Mouse (Mus musculus) neural tube, embryonic 14.5 days (tissue): ENCODE results near the gene Samd14. TPM values are rescaled to one million over a fixed set of nuclear protein-coding genes. Genes with fewer than 3 reads are reported as not detected.

Source experiments
- ATAC-seq: fragments of 200-750 bp; cut with Nextera tagmentation; 2 replicates; pipeline ENCODE4 v1.8.0; 2017; ENCODE audit warnings: low read depth, mild to moderate bottlenecking, moderate TSS enrichment, moderate library complexity
- H3K27ac ChIP-seq: fragments of 300-500 bp; sonication (generic); 2 replicates; pipeline ENCODE4 v1.5.1; 2014; ENCODE audit warnings: low read depth, mild to moderate bottlenecking, control low read depth, low read length, moderate library complexity, mixed read lengths
- H3K27me3 ChIP-seq: fragments of 300-500 bp; sonication (generic); 2 replicates; pipeline ENCODE4 v1.6.1; 2014; ENCODE audit warnings: low read length; ENCODE audit not compliant: control insufficient read depth, insufficient read depth
- H3K36me3 ChIP-seq: fragments of 300-500 bp; sonication (generic); 2 replicates; pipeline ENCODE4 v1.6.1; 2014; ENCODE audit warnings: low read length, mixed read lengths; ENCODE audit not compliant: control insufficient read depth, insufficient read depth
- H3K4me1 ChIP-seq: fragments of 300-500 bp; sonication (generic); 2 replicates; pipeline ENCODE4 v1.6.1; 2014; ENCODE audit warnings: low read length; ENCODE audit not compliant: control insufficient read depth, insufficient read depth
- H3K4me2 ChIP-seq: fragments of 300-500 bp; sonication (generic); 2 replicates; pipeline ENCODE4 v1.6.1; 2014; ENCODE audit warnings: mild to moderate bottlenecking, low read depth, low read length, control low read depth
- H3K4me3 ChIP-seq: fragments of 300-500 bp; sonication (generic); 2 replicates; pipeline ENCODE4 v1.5.1; 2014; ENCODE audit warnings: low read depth, low read length, control low read depth, mixed read lengths
- H3K9ac ChIP-seq: fragments of 300-500 bp; sonication (generic); replicated peaks from 2 replicates; pipeline ENCODE4 v1.6.1; 2014; ENCODE audit warnings: low read depth, mild to moderate bottlenecking, control low read depth, low read length, mixed read lengths
- H3K9me3 ChIP-seq: fragments of 300-500 bp; sonication (generic); 2 replicates; pipeline ENCODE4 v1.6.1; 2016; ENCODE audit warnings: low read length; ENCODE audit not compliant: control insufficient read depth
- WGBS: fragments of 180-500 bp; shearing (Covaris S2); extraction: QIAGEN DNeasy Blood & Tissue Kit; methylation state at CpG from one replicate; pipeline ENCODE4 v1.1.7; 2014; 5-methylcytosine and 5-hydroxymethylcytosine counted together
- polyA plus RNA-seq: library from polyadenylated mRNA; unstranded; fragments of >200 nt; fragmentation: Nextera tagmentation; extraction: Ambion mirVana; gene quantifications from 2 replicates; pipeline ENCODE4 v1.2.1, GENCODE M21; 2014

Gene Samd14
- polyA plus RNA-seq, 1 experiment from 2014 or later, result 131 TPM

GRCm38 (mm10) chr11:95069226-95069957, 59.7 kb downstream of the Samd14 start:
- whole genome bisulfite sequencing, result 85% methylated on average over 10 of the region's 10 CpGs

DNA sequence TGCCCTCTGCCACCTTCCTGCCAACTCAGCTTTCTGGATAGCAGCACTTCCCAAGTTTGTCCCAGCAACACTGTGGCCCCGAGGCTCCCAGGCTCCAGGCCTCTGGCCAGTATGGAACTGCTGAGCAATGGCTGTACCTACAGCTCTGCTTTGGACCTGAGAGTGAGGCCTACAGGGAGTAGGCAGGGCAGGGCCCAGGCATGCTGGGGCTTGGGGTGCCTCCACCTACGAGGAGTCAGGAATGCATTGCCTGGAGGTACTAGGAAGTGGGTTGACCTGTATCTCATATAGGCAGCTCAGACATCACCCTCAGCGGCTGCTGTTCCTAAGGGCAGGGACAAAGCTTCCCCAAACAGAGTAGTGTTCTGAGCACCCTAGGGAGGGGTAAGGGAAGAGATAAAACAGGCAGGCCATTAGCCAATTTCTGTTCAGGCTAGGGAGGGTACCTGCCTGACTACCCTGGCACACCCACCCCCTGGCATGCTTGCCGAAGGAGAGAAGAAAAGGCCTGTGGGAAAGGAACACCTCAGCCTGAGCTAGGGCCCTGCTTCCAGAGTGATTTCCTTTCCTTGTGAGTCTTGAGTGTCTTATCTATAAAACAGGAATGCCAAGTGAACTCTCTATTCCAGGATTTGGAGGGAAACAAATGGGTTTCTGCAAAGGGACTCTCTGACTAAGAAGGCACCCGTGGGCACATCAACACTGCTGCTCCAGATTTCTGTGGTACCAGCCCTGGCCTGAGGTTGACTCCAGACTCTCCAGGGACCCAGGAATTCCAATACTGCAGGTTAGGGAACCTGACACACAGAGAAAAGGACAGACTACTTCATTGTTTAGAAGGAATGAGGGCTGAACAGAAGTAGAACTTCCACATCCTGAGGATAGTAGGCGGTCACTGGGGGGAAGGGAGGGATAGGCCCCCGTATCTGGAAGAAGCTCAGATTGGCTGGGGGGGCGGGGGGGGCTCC, 60.7 kb downstream of the Samd14 start:
- 78% methylated on average over 8 of the region's 8 CpGs for WGBS
- H3K9ac ChIP-seq, result no peak overlapping the region
- no peak overlapping the region for H3K27ac ChIP-seq
- no peak for ATAC-seq
- no peaks in the 10 kb centered on the region for H3K9me3 ChIP-seq
- no peak overlapping the region for H3K4me3 ChIP-seq
- no peaks in the 10 kb centered on the region for H3K36me3 ChIP-seq
- peaks cover 8% of the 10 kb centered on the region; the same call in 1 of the 2 replicates for H3K27me3 ChIP-seq
- H3K4me2 ChIP-seq, result no peak overlapping the region
- H3K4me1 ChIP-seq, result no peaks in the 10 kb centered on the region; the same call in 1 of the 2 replicates

More at GRCm38 (mm10) chr11:95069226-95069957, 59.7 kb downstream of the Samd14 start:
- no peak overlapping the region for H3K9ac ChIP-seq
- no peaks in the 10 kb centered on the region for H3K36me3 ChIP-seq
- H3K4me1 ChIP-seq, result no peaks in the 10 kb centered on the region
- peaks cover 3% of the 10 kb centered on the region; the same call in 1 of the 2 replicates for H3K27me3 ChIP-seq
- H3K4me3 ChIP-seq, result no peak overlapping the region
- H3K4me2 ChIP-seq, result no peak overlapping the region
- no peak for ATAC-seq
- no peaks in the 10 kb centered on the region for H3K9me3 ChIP-seq
- no peak overlapping the region for H3K27ac ChIP-seq

DNA sequence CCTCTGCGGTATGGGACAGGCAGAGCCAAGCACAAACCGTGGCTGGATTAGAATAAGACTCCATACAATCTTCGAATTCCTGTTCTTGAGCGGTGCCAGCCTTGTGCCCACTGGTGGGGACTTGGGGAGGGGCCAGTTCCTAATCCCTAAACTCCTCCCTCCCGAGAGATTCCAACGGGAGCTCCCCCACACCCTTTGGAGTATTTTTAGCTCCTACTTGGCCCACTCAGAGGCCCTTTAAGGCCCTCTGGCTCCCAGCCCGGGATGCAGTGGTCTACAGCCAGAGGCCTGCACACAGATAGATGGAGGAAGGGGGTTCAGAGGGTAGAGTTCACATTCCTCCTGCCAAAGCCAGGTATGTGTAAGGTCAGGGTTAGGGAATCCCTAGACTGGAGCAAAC, 61.6 kb downstream of the Samd14 start:
- H3K9me3 ChIP-seq, result no peaks in the 10 kb centered on the region
- H3K9ac ChIP-seq, result no peak overlapping the region
- 70% methylated on average over 7 of the region's 7 CpGs for WGBS
- no peaks in the 10 kb centered on the region; the same call in 1 of the 2 replicates for H3K4me1 ChIP-seq
- H3K4me3 ChIP-seq, result no peak overlapping the region
- no peak for ATAC-seq
- H3K4me2 ChIP-seq, result no peak overlapping the region
- H3K36me3 ChIP-seq, result no peaks in the 10 kb centered on the region
- no peak overlapping the region for H3K27ac ChIP-seq
- H3K27me3 ChIP-seq, result peaks cover 9% of the 10 kb centered on the region; the same call in 1 of the 2 replicates

GRCm38 (mm10) chr11:95072136-95072535, 62.5 kb downstream of the Samd14 start:
- no peak overlapping the region for H3K9ac ChIP-seq
- no peak for ATAC-seq
- no peaks in the 10 kb centered on the region for H3K9me3 ChIP-seq
- no peaks in the 10 kb centered on the region; the same call in 1 of the 2 replicates for H3K4me1 ChIP-seq
- WGBS, result 76% methylated on average over 7 of the region's 8 CpGs
- no peak overlapping the region for H3K4me3 ChIP-seq
- H3K36me3 ChIP-seq, result no peaks in the 10 kb centered on the region
- H3K27ac ChIP-seq, result no peak overlapping the region
- peaks cover 14% of the 10 kb centered on the region; the same call in 1 of the 2 replicates for H3K27me3 ChIP-seq
- no peak overlapping the region for H3K4me2 ChIP-seq

GRCm38 (mm10) chr11:95072804-95073203, 63.1 kb downstream of the Samd14 start:
- H3K9ac ChIP-seq, result no peak overlapping the region
- H3K4me1 ChIP-seq, result no peaks in the 10 kb centered on the region; the same call in 1 of the 2 replicates
- H3K27me3 ChIP-seq, result peaks cover 17% of the 10 kb centered on the region
- H3K4me3 ChIP-seq, result no peak overlapping the region
- H3K36me3 ChIP-seq, result no peaks in the 10 kb centered on the region
- no peaks in the 10 kb centered on the region for H3K9me3 ChIP-seq
- no peak overlapping the region for H3K4me2 ChIP-seq
- H3K27ac ChIP-seq, result no peak overlapping the region
- no peak for ATAC-seq
- 68% methylated on average over 5 of the region's 5 CpGs for WGBS

DNA sequence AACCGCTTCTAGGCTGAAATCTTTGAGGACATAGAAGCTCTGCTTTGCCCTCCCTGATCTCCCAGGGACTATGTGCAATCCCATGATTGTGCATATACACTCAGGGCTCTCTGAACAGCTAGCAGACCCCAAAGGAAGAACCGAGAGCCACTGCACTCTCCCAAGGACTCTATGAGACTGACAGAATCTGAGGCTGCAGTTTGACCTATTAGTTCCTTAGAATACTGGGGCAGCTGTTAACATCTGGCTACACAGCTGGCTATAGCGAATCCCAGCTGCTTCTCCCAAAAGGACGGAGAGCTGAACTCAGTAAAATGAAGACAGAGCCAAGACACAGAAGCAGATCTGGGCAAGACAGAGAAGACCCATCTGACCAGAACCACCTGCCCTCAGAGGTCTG, 64.2 kb downstream of the Samd14 start:
- ATAC-seq, result no peak
- H3K9me3 ChIP-seq, result no peaks in the 10 kb centered on the region
- no peak overlapping the region for H3K27ac ChIP-seq
- no peaks in the 10 kb centered on the region; the same call in 1 of the 2 replicates for H3K4me1 ChIP-seq
- peaks cover 21% of the 10 kb centered on the region for H3K27me3 ChIP-seq
- no peak overlapping the region for H3K4me2 ChIP-seq
- H3K4me3 ChIP-seq, result no peak overlapping the region
- no peak overlapping the region for H3K9ac ChIP-seq
- H3K36me3 ChIP-seq, result no peaks in the 10 kb centered on the region
- 84% methylated on average over 4 of the region's 4 CpGs for WGBS

DNA sequence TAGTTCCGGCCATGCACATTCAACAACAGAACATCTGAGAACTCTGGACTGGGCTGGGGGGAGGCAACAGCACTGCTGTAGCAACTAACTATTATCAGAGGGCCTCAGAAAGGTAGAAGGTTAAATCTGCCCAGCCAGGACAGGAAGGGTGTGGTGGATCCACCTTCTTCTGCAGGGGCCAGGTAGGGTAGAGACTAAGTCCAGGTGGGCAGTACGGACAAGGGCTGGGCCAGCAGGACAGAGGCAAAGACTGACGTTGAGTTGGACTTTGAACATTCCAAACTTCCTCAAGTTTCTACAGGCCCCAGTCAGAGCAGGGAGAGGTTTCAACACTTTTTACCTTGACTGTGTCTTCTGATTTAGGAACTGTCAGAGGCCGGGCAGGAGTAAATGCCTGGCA, 65.0 kb downstream of the Samd14 start:
- Histone ChIP-seq H3K4me1 (no peaks in the 10 kb centered on the region; the same call in 1 of the 2 replicates), H3K4me3 (peak overlapping the region; percentile 64; the same call in 1 of the 2 replicates), H3K36me3 (no peaks in the 10 kb centered on the region), H3K4me2 (peak overlapping the region; percentile 80), H3K9me3 (no peaks in the 10 kb centered on the region), H3K9ac (no peak overlapping the region), H3K27me3 (peaks cover 21% of the 10 kb centered on the region), H3K27ac (no peak overlapping the region)
- ATAC-seq, result no peak
- WGBS, result 77% methylated on average over 4 of the region's 4 CpGs

DNA sequence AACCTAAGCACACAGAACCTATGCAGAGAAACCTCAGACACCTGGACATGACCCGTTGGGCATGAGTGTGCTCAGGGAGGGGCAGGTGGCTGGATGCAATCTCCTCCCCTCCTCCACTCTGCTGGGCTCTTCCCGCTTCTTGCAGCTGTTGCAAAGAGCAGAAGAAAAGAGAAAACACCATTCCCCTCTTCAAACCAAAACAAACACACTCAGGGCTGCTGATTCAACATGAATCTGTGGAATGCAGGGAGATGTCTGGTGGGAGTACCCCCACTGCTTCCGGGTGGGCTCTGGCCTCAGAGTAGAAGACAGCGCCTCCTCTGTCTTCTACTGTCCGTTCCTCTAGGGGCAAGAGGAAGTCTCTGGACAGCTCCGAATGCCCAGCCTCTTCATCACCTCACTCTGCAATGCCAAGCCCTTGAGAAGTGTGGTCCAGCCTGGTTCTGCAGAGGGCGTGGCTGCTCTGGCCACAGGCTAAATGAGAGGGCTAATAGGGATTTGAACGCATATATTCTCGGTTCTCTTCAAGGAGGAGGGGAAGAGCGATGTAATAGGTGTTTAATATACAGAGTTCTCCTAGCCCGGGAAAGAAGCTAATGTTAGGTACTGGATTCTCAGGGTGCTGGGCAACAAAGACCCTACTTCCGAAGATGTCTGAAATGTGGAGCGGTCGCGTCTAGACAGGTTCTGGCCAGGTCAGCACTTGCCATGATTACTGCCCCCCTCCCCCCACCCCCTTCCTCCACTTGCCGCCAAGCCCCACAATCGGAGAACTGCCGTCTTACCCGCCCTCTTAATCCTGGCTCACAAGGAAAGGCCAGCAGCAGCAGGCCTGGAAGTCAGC, 65.7 kb downstream of the Samd14 start:
- Histone ChIP-seq H3K4me3 (peak overlapping the region; percentile 64), H3K9me3 (no peaks in the 10 kb centered on the region), H3K27ac (no peak overlapping the region), H3K36me3 (no peaks in the 10 kb centered on the region), H3K4me1 (no peaks in the 10 kb centered on the region; the same call in 1 of the 2 replicates), H3K9ac (peak overlapping the region; percentile 70), H3K4me2 (peak overlapping the region; percentile 80), H3K27me3 (peaks cover 21% of the 10 kb centered on the region)
- peak; percentile 3; the same call in 1 of the 2 replicates for ATAC-seq
- 8% methylated on average over 19 of the region's 19 CpGs for WGBS
